Mouse (Mus musculus) midbrain, postnatal 0 days (tissue): ENCODE results near the gene Klhl18. TPM values are rescaled to one million over a fixed set of nuclear protein-coding genes. Genes with fewer than 3 reads are reported as not detected.
A peak's percentile ranks its signal among the peaks of the same experiment; 100 is the strongest.

Source experiments
- ATAC-seq: fragments of 200-750 bp; cut with Nextera tagmentation; 2 replicates; pipeline ENCODE4 v1.8.0; 2017; ENCODE audit warnings: moderate number of reproducible peaks, mild to moderate bottlenecking, moderate TSS enrichment, moderate library complexity; ENCODE audit not compliant: low FRiP score
- DNase-seq: peaks from one replicate; pipeline ENCODE4 v3.0.0-alpha.2; 2015; ENCODE audit warnings: low spot score
- H3K27ac ChIP-seq: fragments of 300-500 bp; sonication (generic); 2 replicates; pipeline ENCODE4 v1.5.1; 2014; ENCODE audit warnings: low read depth, mild to moderate bottlenecking, low read length, mixed read lengths
- H3K27me3 ChIP-seq: fragments of 300-500 bp; sonication (generic); 2 replicates; pipeline ENCODE4 v1.6.1; 2014; ENCODE audit warnings: low read length, control low read depth, mixed read lengths; ENCODE audit not compliant: insufficient read depth
- H3K36me3 ChIP-seq: fragments of 300-500 bp; sonication (generic); 2 replicates; pipeline ENCODE4 v1.6.1; 2014; ENCODE audit warnings: low read length, control low read depth, mixed read lengths; ENCODE audit not compliant: insufficient read depth
- H3K4me1 ChIP-seq: fragments of 300-500 bp; sonication (generic); 2 replicates; pipeline ENCODE4 v1.6.1; 2014; ENCODE audit warnings: mild to moderate bottlenecking, control low read depth, antibody characterized with exemption, low read length, mixed read lengths; ENCODE audit not compliant: insufficient read depth
- H3K4me2 ChIP-seq: fragments of 300-500 bp; sonication (generic); 2 replicates; pipeline ENCODE4 v1.6.1; 2014; ENCODE audit warnings: low read depth, mild to moderate bottlenecking, low read length, mixed read lengths; ENCODE audit not compliant: poor library complexity, severe bottlenecking
- H3K4me3 ChIP-seq: fragments of 300-500 bp; sonication (generic); 2 replicates; pipeline ENCODE4 v1.5.1; 2014; ENCODE audit warnings: low read depth, mild to moderate bottlenecking, low read length, moderate library complexity
- H3K9ac ChIP-seq: fragments of 300-500 bp; sonication (generic); replicated peaks from 2 replicates; pipeline ENCODE4 v1.6.1; 2014; ENCODE audit warnings: mild to moderate bottlenecking, low read length, moderate library complexity, mixed read lengths; ENCODE audit not compliant: poor library complexity, severe bottlenecking
- H3K9me3 ChIP-seq: fragments of 300-500 bp; sonication (generic); 2 replicates; pipeline ENCODE4 v1.6.1; 2016; ENCODE audit warnings: low read length, control low read depth
- CTCF ChIP-seq: IDR thresholded peaks from 2 replicates; pipeline ENCODE4 v1.5.1; 2016; ENCODE audit warnings: antibody characterized with exemption, mild to moderate bottlenecking
- WGBS: fragments of 180-500 bp; shearing (Covaris S2); extraction: QIAGEN DNeasy Blood & Tissue Kit; methylation state at CpG from one replicate; pipeline ENCODE4 v1.1.7; 2014; 5-methylcytosine and 5-hydroxymethylcytosine counted together
- polyA plus RNA-seq: library from polyadenylated mRNA; unstranded; fragments of >200 nt; fragmentation: Nextera tagmentation; extraction: Ambion mirVana; gene quantifications from 2 replicates; pipeline ENCODE4 v1.2.1, GENCODE M21; 2015
- total RNA-seq: library from RNA; depleted of rRNA; stranded (reverse); fragments of >200 nt; gene quantifications from 2 replicates; pipeline ENCODE4 v1.2.3, GENCODE M21; 2014; rRNA removed

Gene Klhl18
- total RNA-seq (39.7 and 40.1 TPM in 2 replicates), polyA plus RNA-seq (25.9 and 27.4 TPM in 2 replicates)

DNA sequence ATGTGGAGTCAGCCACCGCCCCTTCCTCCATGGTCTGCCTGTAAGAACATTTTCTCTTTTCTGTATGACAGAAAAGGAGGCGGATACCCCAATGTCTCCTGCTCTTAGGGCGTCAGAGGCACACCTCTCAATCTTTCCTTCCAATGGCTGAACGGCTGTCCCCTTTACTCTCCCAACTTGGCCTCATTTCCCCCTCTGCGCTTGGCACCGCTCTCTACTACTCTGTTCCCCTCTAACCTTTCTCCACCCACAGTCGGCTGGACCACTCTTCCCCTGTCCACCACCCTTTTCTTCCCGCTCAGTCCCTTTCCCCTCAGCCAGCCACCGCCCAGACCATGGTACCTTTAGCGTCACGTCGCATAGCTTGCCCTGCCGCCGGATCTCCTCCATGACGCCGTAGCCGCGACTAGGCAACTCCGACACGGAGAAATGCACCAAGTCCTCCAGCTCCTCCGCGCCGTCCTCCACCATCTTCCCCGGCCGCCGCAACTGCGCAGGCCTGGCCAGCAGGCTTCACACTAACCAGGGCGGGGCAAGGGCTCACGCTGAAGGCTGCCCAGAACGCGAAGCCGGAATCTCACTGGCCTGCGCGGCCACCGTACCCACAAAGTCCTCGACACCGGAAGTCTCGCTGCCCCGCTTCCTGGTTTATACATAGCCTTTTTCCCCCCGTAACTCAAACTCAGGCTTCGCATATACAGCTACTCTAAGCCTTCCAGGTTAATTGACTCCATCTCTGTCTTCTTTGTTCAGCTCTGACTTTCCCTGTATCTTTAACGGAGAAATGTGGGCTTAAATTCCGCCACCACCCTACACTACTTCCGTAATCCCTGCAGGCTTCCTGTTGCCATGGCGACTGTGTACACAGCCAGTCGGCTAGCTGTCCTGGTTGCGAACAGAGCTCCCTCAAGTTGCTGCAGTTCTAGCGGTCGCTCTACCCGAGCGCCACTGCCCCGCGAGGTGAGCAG lies at the start of gene Klhl18, which contains the start of gene Kif9:
Gene Klhl18 (minus strand): TSS at position 571 of the 968 bp plus-strand sequence.
Gene Kif9 (plus strand): TSS at position 835 of the 968 bp plus-strand sequence.
- Histone ChIP-seq H3K27ac (peak within 1 kb of the TSS; percentile 83), H3K4me3 (peak within 1 kb of the TSS; percentile 54), H3K27me3 (0 out of 2 replicates have a peak, but pooled peaks cover 2% of the 10 kb centered on the region), H3K36me3 (no peaks in the 10 kb centered on the region), H3K4me1 (no peaks in the 10 kb centered on the region; the same call in 1 of the 2 replicates), H3K9me3 (no peaks in the 10 kb centered on the region), H3K9ac (peak within 1 kb of the TSS; percentile 72), H3K4me2 (peak within 1 kb of the TSS; percentile 84)
- DNase-seq (peak; percentile 97), ATAC-seq (peak; percentile 99)
- under 1% methylated on average over 53 of the region's 53 CpGs for WGBS
- TF ChIP-seq CTCF, result no peak; the same call in none of the 2 replicates

DNA sequence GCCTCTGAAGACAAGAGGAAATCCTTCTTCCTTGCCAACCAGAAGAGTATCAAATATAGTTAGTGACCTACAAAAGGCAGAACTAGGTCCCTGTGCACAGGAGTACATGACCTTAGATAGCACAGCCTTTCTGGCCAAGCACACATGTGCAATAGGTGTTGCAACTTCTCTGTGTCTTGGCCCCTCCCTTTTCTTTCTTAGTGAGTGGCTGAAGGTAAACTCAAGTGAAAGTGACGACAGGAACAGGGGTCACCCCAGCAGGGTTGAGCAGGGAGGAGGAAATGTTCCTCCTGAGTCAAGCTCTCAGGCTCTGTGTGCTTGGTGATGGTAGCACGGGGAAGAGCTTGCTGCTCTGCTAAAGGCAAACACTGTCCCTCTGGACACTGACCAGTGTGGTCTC lies 49.2 kb upstream of the Klhl18 start:
- no peaks in the 10 kb centered on the region for H3K9me3 ChIP-seq
- no peak for TF ChIP-seq CTCF
- no peaks in the 10 kb centered on the region for H3K4me1 ChIP-seq
- no peaks in the 10 kb centered on the region for H3K27me3 ChIP-seq
- no peak overlapping the region for H3K9ac ChIP-seq
- H3K4me2 ChIP-seq, result no peak overlapping the region
- WGBS, result 71% methylated on average over 2 of the region's 2 CpGs
- no peak for ATAC-seq
- no peak overlapping the region for H3K4me3 ChIP-seq
- H3K36me3 ChIP-seq, result no peaks in the 10 kb centered on the region
- H3K27ac ChIP-seq, result no peak overlapping the region
- DNase-seq, result no peak

DNA sequence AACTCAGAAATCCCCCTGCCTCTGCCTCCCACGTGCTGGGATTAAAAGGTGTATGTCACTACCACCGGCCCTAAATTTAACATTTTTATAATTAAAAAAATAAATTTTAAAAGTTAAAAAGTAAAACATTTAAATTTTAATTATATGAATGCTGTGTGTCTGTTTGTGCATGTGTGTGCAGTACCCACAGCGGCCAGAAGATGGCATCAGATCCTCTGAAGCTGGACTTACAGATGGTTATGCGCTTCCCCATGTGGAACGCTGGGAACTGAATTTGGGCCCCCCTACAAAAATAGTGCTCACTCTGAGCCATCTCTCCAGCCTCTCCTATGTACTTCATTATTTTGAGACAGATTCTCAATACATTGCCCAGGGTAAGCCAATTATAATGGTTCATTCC lies 14.4 kb upstream of the Klhl18 start:
- WGBS, result 63% methylated on average over 5 of the region's 5 CpGs

DNA sequence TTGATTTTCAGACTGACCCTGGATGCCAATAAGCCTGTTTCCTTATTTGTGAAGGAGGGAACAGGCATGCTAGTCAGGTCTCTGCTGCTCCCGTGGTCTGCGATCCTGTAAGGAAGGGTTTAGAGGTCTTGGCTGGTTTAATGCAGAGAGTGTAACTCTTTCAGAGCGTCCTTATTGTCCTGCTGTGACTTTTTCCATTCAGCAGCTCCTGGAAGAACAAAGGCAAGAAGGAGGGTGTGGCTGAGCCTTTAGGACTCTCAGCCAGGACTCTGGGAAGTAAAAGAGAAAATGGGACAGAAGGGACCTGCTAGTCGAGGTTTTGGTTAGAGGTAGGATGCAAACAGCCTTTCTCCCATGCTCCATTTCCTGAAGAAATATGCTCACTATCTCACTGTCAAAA lies 12.3 kb upstream of the Klhl18 start:
- no peak for ATAC-seq
- Histone ChIP-seq H3K36me3 (no peaks in the 10 kb centered on the region), H3K4me1 (no peaks in the 10 kb centered on the region), H3K9me3 (no peaks in the 10 kb centered on the region), H3K27ac (no peak overlapping the region), H3K9ac (no peak overlapping the region), H3K27me3 (no peaks in the 10 kb centered on the region), H3K4me3 (no peak overlapping the region), H3K4me2 (no peak overlapping the region)
- no peak for DNase-seq
- 20% methylated on average over 4 of the region's 4 CpGs for WGBS
- TF ChIP-seq CTCF, result no peak

More for the DNA sequence above, 14.4 kb upstream of the Klhl18 start:
- H3K36me3 ChIP-seq, result no peaks in the 10 kb centered on the region
- no peak overlapping the region for H3K9ac ChIP-seq
- TF ChIP-seq CTCF, result peak; percentile 33
- H3K4me3 ChIP-seq, result no peak overlapping the region
- DNase-seq (no peak), ATAC-seq (no peak)
- no peak overlapping the region for H3K4me2 ChIP-seq
- H3K4me1 ChIP-seq, result no peaks in the 10 kb centered on the region
- H3K27me3 ChIP-seq, result no peaks in the 10 kb centered on the region
- H3K9me3 ChIP-seq, result no peaks in the 10 kb centered on the region
- no peak overlapping the region for H3K27ac ChIP-seq

DNA sequence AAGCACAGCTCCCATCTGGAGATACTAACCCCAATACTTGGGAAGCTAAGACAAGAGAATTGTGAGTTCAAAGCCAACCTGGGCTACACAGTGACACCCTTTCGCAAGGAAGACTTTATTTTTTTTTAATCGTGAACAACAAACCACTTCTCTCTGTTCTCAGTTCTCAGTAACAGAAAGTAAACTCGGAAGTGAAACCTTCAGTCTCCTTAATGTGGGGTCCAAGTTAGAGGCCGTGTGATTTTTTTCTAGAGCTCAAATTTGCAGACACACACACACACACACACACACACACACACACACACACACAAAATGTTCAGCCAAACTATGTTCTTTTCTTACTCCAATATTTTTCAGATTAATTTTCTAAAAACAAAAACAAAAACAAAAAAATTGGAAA lies 2.1 kb upstream of the Klhl18 start:
- Histone ChIP-seq H3K27ac (no peak overlapping the region), H3K4me1 (no peaks in the 10 kb centered on the region; the same call in 1 of the 2 replicates), H3K4me2 (no peak overlapping the region), H3K27me3 (0 out of 2 replicates have a peak, but pooled peaks cover 2% of the 10 kb centered on the region), H3K9ac (no peak overlapping the region), H3K36me3 (no peaks in the 10 kb centered on the region), H3K4me3 (no peak overlapping the region), H3K9me3 (no peaks in the 10 kb centered on the region)
- WGBS, result 80% methylated on average over 4 of the region's 4 CpGs
- DNase-seq (no peak), ATAC-seq (no peak)
- TF ChIP-seq CTCF, result no peak

DNA sequence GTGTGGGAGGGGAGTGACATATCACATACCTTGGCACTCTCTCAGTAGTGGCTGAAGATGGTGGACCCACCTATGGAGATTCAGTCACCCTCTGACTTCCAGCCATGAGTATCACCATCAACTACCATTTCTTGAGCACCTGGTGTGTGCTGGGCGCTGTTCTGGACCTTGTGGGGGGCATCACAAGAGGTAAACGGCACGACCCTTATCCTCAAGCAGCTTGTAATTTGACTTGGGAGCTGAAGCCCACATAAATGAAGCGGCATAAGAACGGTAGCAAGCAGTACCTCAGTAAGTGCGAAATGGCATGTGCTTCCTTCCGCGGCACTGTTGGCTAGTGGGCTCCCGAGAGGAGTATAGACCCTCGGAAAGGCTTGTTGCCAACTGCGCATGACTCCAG lies 1.5 kb upstream of the Klhl18 start:
- Histone ChIP-seq H3K9ac (no peak overlapping the region), H3K27me3 (0 out of 2 replicates have a peak, but pooled peaks cover 2% of the 10 kb centered on the region), H3K27ac (no peak overlapping the region), H3K36me3 (no peaks in the 10 kb centered on the region), H3K4me1 (no peaks in the 10 kb centered on the region; the same call in 1 of the 2 replicates), H3K4me3 (no peak overlapping the region), H3K4me2 (no peak overlapping the region), H3K9me3 (no peaks in the 10 kb centered on the region)
- TF ChIP-seq CTCF, result no peak
- DNase-seq (no peak), ATAC-seq (no peak)
- 50% methylated on average over 11 of the region's 11 CpGs for WGBS
